Mouse (Mus musculus) heart, postnatal 36 days (tissue): ENCODE measurements around the gene Loxl1. TPM values are rescaled to one million over a fixed set of nuclear protein-coding genes. Genes with fewer than 3 reads are reported as not detected.
A peak's percentile ranks its signal among the peaks of the same experiment; 100 is the strongest.

Experiments used
- DNase-seq, 2 experiments: peaks; one replicate each; pipeline ENCODE4 v3.0.0; 2021 to 2022
- intact Hi-C: fragments of 180-260 bp; cut with DNase I; formaldehyde crosslinking; loops from one replicate; pipeline ENCODE4 v1.15.1; 2025
- total RNA-seq, 2 experiments: library from RNA; stranded (reverse); gene quantifications; 2 replicates each; pipeline ENCODE4 v1.2.3; 2021

The Loxl1 gene
- 10 to 100 TPM; 29.6 TPM for total RNA-seq

- intact Hi-C loops = no loop called here
- DNase-seq = peak; percentile 63 to 72
These were observed at the start of gene Loxl1 for GRCm38 (mm10) chr9:58312944-58313359. TSS of gene Loxl1 (minus strand) at chr9:58313186.

DNA sequence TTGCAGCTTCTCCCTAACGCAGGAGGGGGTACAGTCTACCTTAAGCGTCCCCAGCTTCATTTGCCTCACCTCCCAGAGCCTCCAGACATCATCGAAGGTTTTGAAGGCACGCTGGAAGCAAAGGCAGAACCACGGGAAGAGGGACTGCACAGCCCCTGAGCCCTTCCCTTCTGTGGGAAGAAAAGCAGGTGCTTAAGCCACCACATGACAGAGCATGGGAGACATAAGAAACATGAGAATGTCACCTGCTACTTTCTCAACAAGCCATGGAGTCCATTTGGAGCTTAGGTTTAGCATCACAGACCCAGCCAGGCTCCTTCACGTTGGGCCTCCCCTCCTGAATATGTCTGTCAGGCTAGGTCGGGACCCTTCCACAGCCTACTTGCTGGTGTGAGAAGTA lies 49.0 kb upstream of the Loxl1 start:
- intact Hi-C loops = no loop called here
- DNase-seq = no peak

GRCm38 (mm10) chr9:58361373-58361772 lies 48.4 kb upstream of the Loxl1 start:
- no peak for DNase-seq

DNA sequence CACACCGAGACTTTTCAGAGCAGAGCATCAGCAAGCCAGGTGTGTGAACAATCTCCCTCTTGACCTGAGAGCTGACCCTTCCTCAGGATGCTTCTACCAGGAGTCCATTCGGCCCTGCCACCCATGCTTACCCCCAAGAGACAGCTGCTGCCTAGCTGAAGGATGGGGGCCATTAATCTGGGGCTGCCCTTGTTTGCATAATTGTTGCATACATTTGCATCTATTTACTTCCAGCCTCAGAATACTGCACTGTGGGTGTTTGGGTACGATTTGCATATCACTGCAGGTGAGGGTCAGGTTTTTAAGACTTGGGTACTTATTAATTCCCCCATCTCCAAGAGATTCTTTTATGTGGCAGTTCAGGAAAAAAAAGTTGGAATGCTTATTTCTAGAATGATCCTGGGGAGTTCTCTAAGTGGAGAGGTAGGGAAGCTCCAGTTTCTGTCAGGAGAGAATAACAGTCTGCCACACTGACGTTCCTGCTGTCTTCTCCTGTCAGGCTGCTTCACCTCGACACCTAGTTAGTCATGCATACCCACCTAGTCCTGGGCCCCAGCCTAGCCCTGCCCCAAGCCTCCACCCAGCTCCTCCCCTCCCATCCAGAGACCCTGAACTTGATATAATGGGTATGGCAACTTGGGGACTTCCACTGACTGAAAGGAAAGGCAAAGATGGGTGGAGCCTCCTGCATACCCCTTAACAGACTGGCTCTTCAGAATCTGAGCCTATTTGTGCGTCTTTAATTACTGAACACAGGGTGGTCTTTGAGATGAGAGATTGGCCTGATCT lies 42.5 kb upstream of the Loxl1 start:
- intact Hi-C loops = no loop called here
- no peak for DNase-seq

More at GRCm38 (mm10) chr9:58361373-58361772, 48.4 kb upstream of the Loxl1 start:
- intact Hi-C loops = no loop called here

DNA sequence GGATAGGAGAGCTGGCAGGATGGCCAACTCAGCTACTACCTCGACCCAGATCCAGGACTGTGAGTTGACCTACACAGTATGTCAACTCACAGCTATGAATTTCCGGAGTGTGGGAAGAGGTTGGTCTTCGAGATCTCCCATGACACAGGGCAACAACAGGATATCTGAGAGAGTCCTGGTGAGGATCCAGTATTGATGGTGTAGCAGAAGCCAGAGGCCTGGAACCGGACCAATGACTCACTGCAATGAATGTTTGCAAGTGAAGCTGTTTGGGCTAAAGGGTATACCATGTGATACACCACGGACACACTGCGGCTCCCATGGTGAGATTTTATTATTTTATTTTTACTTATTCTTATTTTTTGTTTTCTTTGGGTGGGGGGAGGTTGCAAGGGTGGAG lies 41.7 kb upstream of the Loxl1 start:
- intact Hi-C loops = no loop called here
- no peak for DNase-seq

DNA sequence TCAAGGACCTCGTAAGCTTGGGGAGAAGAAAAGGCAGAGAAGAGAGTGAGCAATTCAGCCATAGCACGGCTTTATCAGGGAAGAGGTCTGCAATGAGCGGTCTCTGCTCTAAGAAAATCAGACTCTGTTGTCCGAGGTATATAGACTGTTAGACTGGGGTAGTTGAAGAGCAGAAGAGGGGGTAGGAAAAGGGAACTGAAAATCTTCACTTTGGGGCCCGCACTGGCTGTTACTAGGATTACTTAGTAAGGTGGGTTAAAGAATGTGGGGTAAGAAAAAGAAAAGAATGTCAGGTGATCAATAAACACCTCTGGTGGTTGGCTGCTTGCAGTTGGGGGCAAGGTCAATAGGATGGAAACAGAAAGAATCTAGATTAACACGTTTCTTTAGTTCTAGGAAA lies 40.2 kb upstream of the Loxl1 start:
- no peak for DNase-seq
- intact Hi-C loops = no loop called here

DNA sequence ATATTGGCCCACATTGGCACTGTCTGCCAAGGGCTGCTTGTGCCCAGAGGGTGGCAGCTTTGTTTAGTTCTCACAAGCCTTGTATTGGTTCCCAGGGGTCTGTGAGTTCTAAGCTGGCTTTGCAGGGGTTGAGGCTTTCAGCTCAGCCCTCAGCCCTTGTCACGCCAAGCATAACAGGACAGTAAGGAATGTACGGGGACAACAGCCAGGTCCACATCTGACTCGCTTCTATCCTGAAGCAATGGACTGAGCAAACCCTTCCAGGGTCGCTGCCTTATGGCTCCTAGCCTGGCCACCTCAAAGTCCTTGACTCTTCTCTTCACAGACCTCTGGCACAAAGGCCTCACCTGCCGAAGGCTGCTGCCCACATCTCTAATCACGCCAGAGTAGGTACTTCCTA lies 34.8 kb upstream of the Loxl1 start:
- intact Hi-C loops = no loop called here
- DNase-seq = peak in 1 of 2 experiments; percentile 25

GRCm38 (mm10) chr9:58346498-58346897 lies 33.5 kb upstream of the Loxl1 start:
- no peak for DNase-seq
- intact Hi-C loops = no loop called here

DNA sequence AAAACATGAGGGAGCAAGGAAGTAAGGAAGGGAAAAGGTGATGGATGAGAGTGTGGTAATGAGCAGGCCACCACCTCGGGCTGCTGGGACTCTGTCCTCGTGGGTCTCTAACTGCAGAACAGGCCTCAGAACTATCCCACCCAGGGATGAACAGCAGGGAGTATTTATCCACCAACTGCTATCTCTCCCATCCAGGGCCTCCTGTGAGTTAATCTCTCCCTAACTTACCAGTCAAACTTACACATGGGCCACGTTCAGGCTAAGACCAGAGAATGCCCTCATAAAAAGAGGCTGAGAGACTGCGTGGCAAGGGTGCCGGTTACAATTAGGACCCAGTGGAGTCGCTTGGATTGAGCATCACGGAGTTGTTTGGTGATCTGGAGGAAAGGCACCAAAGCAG lies 33.0 kb upstream of the Loxl1 start:
- intact Hi-C loops = no loop called here
- DNase-seq = no peak

DNA sequence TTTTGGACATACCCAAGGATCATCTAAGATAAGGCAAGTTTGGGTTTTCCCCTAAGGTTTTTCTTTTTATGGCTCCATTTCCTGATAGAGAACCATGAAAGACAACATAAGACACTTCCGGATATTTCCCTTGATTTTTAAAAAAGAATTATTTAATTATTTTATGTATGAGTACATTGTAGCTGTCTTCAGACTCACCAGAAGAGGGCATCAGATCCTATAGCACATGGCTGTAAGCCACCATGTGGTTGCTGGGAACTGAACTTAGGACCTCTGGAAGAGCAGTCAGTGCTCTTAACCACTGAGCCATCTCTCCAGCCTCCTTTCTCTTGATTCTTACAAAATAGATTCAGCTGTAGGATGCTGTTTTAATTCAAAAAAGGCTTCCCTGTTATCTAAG lies 28.8 kb upstream of the Loxl1 start:
- intact Hi-C loops = no loop called here
- DNase-seq = no peak

DNA sequence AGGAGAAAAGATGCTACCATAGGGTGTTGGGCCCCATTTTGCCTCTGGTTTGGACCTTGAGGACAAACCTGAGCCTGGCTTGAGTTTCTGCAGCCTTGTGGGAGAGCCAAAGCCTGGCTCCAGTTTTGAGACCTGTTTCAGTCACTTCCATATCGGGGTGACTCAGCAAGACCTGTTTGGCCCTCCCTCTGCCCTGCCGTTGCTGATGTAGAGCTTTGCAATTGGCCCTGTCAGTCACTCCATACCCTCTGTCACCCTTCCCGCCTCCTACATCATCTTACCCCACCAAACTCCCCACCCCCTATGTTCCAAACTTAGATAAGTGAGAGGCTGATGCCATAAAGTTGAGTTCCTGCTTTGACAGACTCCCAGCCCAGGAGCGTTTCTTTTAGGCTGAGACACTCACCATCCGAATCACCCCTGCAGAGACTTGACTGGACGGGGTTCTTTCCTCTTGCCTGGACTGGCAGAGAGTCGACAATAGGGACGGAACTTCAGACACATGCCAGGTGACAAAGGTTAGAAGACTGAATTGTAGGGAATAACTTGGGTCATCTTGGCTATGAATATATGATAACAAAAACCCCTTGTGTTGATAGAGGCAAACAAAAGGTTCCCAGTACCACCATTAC lies 23.8 kb upstream of the Loxl1 start:
- intact Hi-C loops = no loop called here
- no peak for DNase-seq

DNA sequence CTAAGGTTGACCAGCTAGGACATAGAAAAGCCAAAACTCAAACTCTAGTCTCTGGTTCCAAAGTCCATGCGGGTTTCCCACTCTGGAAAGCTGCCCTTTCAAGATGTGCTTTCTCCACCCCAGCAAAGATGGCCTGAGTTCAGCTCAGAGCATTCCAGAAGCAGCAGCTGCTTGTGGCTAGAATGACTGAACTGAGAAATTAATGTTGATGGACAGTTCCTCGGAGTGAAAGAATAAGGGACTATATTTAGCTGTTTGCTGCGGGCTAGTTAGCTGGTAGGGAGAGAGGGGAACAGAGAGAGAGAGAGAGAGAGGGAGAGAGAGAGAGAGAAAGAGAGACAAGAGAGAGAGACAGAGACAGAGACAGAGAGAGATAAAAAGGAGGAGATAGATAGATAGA lies 18.3 kb upstream of the Loxl1 start:
- DNase-seq = no peak
- intact Hi-C loops = loop anchor here (2.0 kb wide), 2 partner anchors 38 to 204 kb away; no protein-coding TSS in a partner anchor

DNA sequence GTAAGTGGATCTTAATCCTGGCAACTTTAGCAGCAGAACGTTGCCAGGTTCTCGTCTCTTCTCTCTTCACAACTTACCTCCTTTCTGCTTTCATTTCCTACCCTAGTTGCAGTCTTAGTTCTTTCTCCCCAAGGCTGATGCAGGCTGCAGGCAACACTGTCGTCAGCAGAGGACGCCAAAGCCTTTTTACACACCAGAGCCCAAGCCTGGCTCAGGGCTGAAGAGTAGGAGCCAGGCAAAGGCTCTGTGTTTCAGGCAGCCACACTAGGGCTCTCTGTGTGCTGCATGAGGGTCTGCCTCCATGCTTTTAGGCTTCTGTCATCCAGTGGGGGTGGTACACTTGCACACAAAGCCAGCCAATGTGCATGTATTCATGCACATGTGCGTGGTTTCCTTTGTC lies 17.3 kb upstream of the Loxl1 start:
- DNase-seq = peak; percentile 28 to 31
- intact Hi-C loops = loop anchor here (2.0 kb wide), 2 partner anchors 39 to 205 kb away; no protein-coding TSS in a partner anchor

DNA sequence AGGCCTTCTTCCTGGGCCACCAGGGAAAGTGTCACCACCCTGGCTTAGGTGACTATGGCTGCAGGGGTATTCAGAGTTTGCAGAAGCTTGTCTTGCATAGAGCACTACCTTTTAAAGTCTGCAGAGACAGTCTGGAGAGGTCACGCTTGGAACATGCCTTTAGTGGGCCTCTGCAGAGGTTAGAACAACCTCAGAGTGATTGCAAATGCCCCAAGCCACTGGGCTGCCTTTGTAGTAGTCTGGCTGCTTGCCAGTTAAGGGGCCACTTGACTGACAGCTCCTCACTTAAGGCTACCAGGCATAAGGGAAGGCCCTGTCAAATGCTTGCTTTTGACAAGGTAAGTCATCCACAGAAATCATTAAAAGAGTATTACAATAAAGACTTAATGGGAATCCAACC lies 14.4 kb upstream of the Loxl1 start:
- intact Hi-C loops = no loop called here
- no peak for DNase-seq

DNA sequence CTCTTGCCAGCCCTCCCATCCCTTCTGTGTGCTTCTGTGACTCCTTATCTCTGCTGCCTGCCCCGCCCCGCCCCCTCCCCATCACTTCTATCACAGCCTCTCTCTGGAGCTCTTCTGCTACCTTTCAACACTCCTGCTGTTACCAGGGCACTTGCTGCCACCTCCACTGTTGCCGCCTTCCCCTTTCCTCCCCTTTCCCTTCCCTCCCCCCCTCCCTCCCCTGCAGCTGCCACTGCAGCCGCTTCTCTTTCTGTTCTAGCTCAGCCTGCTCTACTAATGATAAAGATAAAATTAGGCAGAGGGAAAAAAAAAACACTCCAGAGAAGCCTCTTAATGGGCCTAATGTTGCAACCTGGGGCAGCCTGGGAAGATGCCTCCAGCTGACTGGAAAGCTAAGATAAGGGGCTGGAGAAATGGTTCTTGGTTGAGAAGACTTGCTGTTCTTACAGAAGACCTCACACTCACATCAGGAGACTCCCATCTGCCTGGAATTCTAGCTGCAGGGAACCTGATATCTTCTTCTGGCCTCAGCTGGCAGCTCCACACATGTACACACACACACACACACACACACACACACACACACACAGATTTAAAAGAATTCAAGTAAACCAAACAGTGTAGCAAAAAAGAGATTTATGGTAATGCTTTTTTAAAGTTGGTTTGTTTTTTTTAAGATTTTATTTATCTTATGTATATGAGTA lies 13.6 kb upstream of the Loxl1 start:
- DNase-seq = no peak
- intact Hi-C loops = no loop called here

DNA sequence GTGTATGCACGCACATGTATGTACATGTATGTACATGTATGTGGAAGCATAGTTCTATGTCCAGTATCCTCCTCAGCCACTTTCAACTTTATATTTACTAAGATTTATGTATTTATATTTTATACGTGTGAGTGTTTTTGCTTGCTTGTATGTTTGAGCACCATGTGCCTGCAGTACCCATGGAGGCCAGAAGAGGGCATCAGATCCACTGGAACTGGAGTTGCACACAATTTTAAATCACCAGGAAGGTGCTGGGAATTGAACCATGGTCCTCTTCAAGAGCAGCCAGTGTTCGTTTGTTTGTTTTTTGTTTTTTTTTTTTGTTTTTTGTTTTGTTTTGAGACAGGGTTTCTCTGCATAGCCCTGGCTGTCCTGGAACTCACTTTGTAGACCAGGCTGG lies 8.7 kb upstream of the Loxl1 start:
- intact Hi-C loops = no loop called here
- DNase-seq = no peak

- DNase-seq = no peak
- intact Hi-C loops = no loop called here
These were observed 5.3 kb upstream of the Loxl1 start for GRCm38 (mm10) chr9:58318317-58318716.

- DNase-seq = no peak
- intact Hi-C loops = no loop called here
These were observed 4.4 kb upstream of the Loxl1 start for GRCm38 (mm10) chr9:58317381-58317780.

DNA sequence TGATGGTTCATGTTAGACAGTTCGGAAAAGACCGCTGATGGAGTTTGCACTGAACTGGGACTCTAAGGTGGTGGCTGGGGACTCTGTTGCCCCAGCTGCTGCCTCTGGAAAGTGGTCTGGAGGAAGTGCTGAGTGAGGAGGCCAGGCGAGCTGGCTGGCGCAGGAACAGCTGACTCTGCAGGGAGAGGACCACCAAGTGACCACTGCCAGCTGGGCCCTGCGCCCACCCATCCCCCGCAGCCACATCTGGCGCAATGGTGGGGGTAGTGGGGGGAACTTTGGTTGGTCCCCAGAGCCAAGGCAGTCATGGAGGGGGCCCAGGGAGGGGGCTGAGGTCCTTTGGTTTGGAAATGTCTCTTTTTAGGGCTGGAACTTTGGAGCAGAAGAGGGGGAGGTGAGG lies 3.8 kb upstream of the Loxl1 start:
- intact Hi-C loops = no loop called here
- no peak for DNase-seq

DNA sequence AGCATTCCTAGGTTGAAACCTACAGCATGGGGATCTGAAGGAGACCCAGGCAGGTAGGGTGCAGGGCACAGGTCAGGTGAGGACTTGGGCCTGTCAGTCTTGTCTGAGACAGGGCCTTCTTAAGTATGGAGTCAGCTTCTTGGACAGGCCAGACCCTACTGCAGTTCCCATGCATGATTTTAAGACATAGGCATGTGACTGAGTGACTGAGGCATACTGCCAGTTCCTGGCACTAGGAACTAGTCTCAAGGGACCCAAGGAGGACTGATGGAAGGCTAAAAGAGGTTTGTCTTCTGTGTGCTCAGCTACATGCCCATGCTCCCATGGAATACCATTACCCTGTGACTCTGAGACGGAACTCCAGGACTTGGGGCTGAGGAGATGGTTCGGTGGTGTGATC lies 2.9 kb upstream of the Loxl1 start:
- no peak for DNase-seq
- intact Hi-C loops = no loop called here

DNA sequence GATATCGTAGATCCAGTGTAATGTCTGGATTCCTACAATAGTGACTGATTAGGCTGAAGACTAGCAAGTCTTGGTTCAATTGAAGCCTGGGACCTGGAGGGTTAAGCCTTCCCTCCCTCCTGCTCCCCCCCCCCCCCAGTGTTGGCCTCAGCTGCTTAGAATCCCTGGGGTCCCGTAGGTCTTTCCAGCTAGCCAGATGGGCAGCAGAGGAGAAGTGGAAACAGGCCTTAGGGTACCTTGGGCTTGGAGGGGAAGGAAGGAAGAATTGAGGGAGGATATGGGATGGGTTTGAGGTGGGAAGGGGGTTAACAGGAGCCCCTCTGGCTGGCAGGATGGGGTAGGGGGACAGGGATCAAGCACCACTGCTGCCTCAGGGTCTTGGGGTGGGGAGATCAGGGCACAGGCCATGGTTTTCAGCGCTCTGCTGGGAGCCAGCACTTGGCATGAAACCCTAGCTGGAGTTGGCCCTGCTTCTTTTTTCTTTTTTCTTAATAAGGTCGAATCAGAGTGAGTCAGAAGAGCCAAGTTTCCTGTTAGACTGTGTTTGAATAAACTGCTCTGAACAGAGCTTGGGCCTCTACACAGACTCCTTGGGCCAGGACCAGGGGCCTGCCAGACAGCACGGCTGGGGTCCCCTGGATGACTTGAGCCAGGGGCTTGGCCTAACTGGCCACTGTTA lies 1.8 kb upstream of the Loxl1 start:
- intact Hi-C loops = no loop called here
- DNase-seq = no peak
